Mouse (Mus musculus) spleen, adult 2 months (tissue): ENCODE data around the gene Sco1.

Source experiments
- CTCF ChIP-seq: fragments of 200-500 bp; IDR thresholded peaks from 2 replicates; pipeline ENCODE4 v1.5.1; 2011; ENCODE audit warnings: mild to moderate bottlenecking, inconsistent platforms; ENCODE audit not compliant: insufficient read depth, insufficient read length, insufficient replicate concordance; ENCODE audit errors: extremely low read depth
- POLR2A ChIP-seq: fragments of 200-500 bp; IDR thresholded peaks from 2 replicates; pipeline ENCODE4 v1.6.1; 2011; ENCODE audit warnings: low read depth, low read length, inconsistent platforms

- peak; percentile 59; the same call in 1 of the 2 replicates for TF ChIP-seq POLR2A
- TF ChIP-seq CTCF: no peak
These were observed at the start of gene Sco1, which contains the start of gene Adprm for GRCm38 (mm10) chr11:67052321-67052952.
